Mouse (Mus musculus) stomach, embryonic 14.5 days (tissue): ENCODE data around the gene Gdf1. TPM values are rescaled to one million over a fixed set of nuclear protein-coding genes. Genes with fewer than 3 reads are reported as not detected.

ENCODE experiments used
- ATAC-seq: fragments of 200-750 bp; cut with Nextera tagmentation; 2 replicates; pipeline ENCODE4 v1.8.0; 2017; ENCODE audit warnings: low read depth, moderate TSS enrichment; ENCODE audit not compliant: insufficient number of reproducible peaks, insufficient read depth, low FRiP score
- H3K27ac ChIP-seq: fragments of 300-500 bp; sonication (generic); 2 replicates; pipeline ENCODE4 v1.5.1; 2014; ENCODE audit warnings: mild to moderate bottlenecking, low read length, moderate library complexity, mixed read lengths
- H3K27me3 ChIP-seq: fragments of 300-500 bp; sonication (generic); 2 replicates; pipeline ENCODE4 v1.6.1; 2014; ENCODE audit warnings: low read length, control low read depth, mixed read lengths; ENCODE audit not compliant: control insufficient read depth, insufficient read depth
- H3K36me3 ChIP-seq: fragments of 300-500 bp; sonication (generic); 2 replicates; pipeline ENCODE4 v1.6.1; 2014; ENCODE audit warnings: mild to moderate bottlenecking, control low read depth, low read length, moderate library complexity, mixed read lengths; ENCODE audit not compliant: control insufficient read depth, insufficient read depth
- H3K4me1 ChIP-seq: fragments of 300-500 bp; sonication (generic); 2 replicates; pipeline ENCODE4 v1.6.1; 2014; ENCODE audit warnings: low read length, control low read depth, mixed read lengths; ENCODE audit not compliant: control insufficient read depth, insufficient read depth
- H3K4me2 ChIP-seq: fragments of 300-500 bp; sonication (generic); replicated peaks from 2 replicates; pipeline ENCODE4 v1.6.1; 2014; ENCODE audit warnings: low read depth, low read length, control low read depth
- H3K4me3 ChIP-seq: fragments of 300-500 bp; sonication (generic); 2 replicates; pipeline ENCODE4 v1.5.1; 2014; ENCODE audit warnings: low read depth, low read length, control low read depth
- H3K9ac ChIP-seq: fragments of 300-500 bp; sonication (generic); replicated peaks from 2 replicates; pipeline ENCODE4 v1.6.1; 2014; ENCODE audit warnings: low read depth, mild to moderate bottlenecking, control low read depth, low read length, moderate library complexity, mixed read lengths
- H3K9me3 ChIP-seq: fragments of 300-500 bp; sonication (generic); 2 replicates; pipeline ENCODE4 v1.6.1; 2016; ENCODE audit warnings: low read depth, low read length, control low read depth; ENCODE audit not compliant: control insufficient read depth
- WGBS: fragments of 180-500 bp; shearing (Covaris S2); extraction: QIAGEN DNeasy Blood & Tissue Kit; methylation state at CpG from one replicate; pipeline ENCODE4 v1.1.7; 2014; 5-methylcytosine and 5-hydroxymethylcytosine counted together
- polyA plus RNA-seq: library from polyadenylated mRNA; unstranded; fragments of >200 nt; fragmentation: Nextera tagmentation; extraction: Ambion mirVana; gene quantifications from 2 replicates; pipeline ENCODE4 v1.2.1, GENCODE M21; 2014

Gene Gdf1
- polyA plus RNA-seq, 1 experiment from 2014 or later, result 0.35 TPM

DNA sequence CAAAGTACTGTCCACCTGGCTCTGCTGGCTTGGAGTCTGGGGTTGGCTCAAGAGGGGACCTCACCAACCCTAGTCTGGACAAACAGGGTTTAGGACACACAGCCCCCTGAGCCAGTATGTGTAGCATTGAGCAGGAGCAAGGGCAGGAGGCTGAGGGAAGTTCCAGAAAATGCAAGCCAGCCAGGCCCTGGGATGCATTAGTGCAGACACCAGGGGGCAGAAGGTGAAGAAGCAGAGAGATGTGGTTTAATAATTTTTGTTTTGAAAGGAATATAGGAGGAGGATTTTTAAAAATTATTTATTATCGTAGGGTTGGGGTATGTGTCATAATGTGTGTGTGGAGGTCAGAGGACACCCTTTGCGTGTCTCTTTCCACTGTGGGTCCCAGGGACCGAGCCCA, 5.9 kb upstream of the Gdf1 start:
- ATAC-seq, result no peak
- Histone ChIP-seq H3K4me3 (no peak overlapping the region), H3K4me1 (no peaks in the 10 kb centered on the region), H3K9me3 (no peaks in the 10 kb centered on the region), H3K27ac (no peak overlapping the region), H3K36me3 (no peaks in the 10 kb centered on the region), H3K9ac (no peak overlapping the region), H3K4me2 (no peak overlapping the region), H3K27me3 (no peaks in the 10 kb centered on the region)
- WGBS, result 86% methylated on average over 3 of the region's 3 CpGs

DNA sequence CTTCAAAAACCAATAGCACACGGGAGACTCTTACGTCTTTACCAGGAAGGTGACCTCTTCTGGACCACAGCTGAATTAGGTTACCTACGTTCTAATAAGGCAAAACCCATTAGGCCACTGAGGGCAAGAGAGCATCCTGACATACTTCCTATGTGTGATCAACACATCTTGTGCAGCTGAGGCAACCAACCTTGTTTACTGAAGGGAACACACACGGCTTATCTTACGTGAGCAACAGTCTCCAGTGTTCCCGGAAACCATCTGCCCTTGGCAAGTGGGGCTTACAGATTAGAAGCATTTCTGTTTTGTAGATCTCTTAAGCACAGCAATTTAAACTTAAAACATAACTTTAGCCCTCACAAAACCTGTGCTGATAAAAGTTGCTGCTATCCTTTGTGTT, 2.1 kb upstream of the Gdf1 start:
- H3K9me3 ChIP-seq, result no peaks in the 10 kb centered on the region
- peaks cover 13% of the 10 kb centered on the region for H3K4me1 ChIP-seq

DNA sequence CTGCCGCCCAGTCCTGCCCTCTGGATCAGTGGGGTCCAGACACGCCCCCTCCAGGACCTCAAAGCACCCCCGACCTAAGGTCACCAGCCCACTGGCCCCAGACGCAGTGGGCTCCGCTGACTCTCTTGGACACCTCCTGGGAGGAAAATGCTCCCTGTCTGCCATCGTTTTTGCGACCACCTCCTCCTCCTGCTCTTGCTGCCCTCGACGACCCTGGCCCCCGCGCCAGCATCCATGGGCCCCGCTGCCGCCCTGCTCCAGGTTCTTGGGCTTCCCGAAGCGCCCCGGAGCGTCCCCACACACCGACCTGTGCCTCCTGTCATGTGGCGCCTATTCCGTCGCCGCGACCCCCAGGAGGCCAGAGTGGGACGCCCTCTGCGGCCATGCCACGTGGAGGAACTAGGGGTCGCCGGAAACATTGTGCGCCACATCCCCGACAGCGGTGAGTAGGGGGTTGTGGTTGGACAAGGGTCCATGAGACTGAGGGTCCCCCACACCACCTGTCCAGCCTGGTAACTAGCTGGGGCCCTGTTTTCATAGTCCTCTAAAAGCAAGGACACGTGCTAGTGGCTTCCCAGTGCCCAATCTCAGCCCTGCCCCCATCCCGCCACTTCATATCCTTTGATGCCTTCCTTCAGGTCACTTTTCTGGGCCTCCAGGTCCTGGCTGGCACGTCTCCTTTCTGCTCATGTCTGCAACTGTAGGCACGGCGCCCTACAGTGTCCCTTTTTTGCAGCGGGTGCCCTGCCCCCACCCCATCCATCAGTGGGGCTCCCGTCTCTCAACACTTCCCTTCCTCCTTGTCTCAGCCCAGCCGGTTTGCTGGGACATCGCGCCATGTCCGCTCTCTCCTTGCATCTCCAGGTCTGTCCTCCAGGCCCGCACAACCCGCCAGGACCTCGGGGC, 471 bp downstream of the Gdf1 start:
- 12% methylated on average over 45 of the region's 45 CpGs for WGBS
- Histone ChIP-seq H3K4me3 (peak overlapping the region; percentile 8; the same call in 1 of the 2 replicates), H3K9me3 (no peaks in the 10 kb centered on the region), H3K4me1 (peaks cover 13% of the 10 kb centered on the region), H3K4me2 (peak overlapping the region; percentile 32; the same call in 1 of the 2 replicates), H3K27me3 (no peaks in the 10 kb centered on the region), H3K9ac (no peak overlapping the region; the same call in none of the 2 replicates), H3K36me3 (peaks cover 39% of the 10 kb centered on the region), H3K27ac (no peak overlapping the region)
- no peak for ATAC-seq

More for the DNA sequence above, 2.1 kb upstream of the Gdf1 start:
- no peak for ATAC-seq
- H3K4me2 ChIP-seq, result no peak overlapping the region
- WGBS, result 93% methylated on average over 6 of the region's 6 CpGs
- no peak overlapping the region for H3K9ac ChIP-seq
- no peak overlapping the region for H3K27ac ChIP-seq
- peaks cover 14% of the 10 kb centered on the region; the same call in 1 of the 2 replicates for H3K36me3 ChIP-seq
- no peaks in the 10 kb centered on the region for H3K27me3 ChIP-seq
- no peak overlapping the region for H3K4me3 ChIP-seq

DNA sequence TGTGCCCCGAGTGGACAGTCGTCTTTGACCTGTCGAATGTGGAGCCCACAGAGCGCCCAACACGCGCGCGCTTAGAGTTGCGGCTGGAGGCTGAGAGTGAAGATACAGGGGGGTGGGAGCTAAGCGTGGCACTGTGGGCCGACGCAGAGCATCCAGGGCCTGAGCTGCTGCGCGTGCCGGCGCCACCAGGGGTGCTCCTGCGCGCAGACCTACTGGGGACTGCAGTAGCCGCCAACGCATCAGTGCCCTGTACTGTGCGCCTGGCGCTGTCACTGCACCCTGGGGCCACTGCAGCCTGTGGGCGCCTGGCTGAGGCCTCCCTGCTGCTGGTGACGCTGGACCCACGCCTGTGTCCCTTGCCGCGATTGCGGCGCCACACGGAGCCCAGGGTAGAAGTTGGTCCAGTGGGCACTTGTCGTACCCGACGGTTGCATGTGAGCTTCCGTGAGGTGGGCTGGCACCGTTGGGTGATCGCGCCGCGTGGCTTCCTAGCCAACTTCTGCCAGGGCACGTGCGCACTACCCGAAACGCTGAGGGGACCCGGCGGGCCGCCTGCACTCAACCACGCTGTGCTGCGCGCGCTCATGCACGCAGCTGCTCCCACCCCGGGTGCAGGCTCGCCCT, 1.2 kb downstream of the Gdf1 start:
- Histone ChIP-seq H3K4me2 (peak overlapping the region; percentile 32; the same call in 1 of the 2 replicates), H3K9ac (no peak overlapping the region; the same call in 1 of the 2 replicates), H3K9me3 (no peaks in the 10 kb centered on the region), H3K36me3 (peaks cover 46% of the 10 kb centered on the region), H3K27me3 (no peaks in the 10 kb centered on the region), H3K4me3 (peak overlapping the region; percentile 8; the same call in 1 of the 2 replicates), H3K4me1 (peaks cover 13% of the 10 kb centered on the region), H3K27ac (no peak overlapping the region)
- ATAC-seq, result peak; percentile 51
- WGBS, result 36% methylated on average over 52 of the region's 53 CpGs

DNA sequence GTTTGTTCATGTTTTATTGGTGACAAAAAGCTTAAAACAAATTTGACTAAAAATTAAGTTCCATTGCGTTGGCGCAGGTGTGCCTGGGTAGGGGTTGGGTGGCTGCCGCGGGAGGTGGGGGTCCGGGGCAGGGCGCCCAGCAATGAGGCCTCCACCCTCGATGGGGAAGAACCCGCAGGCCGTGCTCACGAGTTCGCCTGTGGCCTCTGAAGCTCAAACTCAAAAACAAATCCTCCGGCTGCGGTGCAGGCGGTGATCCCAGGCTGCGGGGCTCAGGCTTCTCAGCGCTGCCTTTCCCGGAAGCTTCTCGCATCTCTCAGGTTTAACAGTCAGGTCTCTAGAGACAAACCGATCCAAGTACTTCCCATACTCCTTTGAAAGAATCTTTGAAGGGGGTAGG, 1.9 kb downstream of the Gdf1 start:
- 69% methylated on average over 19 of the region's 19 CpGs for WGBS

DNA sequence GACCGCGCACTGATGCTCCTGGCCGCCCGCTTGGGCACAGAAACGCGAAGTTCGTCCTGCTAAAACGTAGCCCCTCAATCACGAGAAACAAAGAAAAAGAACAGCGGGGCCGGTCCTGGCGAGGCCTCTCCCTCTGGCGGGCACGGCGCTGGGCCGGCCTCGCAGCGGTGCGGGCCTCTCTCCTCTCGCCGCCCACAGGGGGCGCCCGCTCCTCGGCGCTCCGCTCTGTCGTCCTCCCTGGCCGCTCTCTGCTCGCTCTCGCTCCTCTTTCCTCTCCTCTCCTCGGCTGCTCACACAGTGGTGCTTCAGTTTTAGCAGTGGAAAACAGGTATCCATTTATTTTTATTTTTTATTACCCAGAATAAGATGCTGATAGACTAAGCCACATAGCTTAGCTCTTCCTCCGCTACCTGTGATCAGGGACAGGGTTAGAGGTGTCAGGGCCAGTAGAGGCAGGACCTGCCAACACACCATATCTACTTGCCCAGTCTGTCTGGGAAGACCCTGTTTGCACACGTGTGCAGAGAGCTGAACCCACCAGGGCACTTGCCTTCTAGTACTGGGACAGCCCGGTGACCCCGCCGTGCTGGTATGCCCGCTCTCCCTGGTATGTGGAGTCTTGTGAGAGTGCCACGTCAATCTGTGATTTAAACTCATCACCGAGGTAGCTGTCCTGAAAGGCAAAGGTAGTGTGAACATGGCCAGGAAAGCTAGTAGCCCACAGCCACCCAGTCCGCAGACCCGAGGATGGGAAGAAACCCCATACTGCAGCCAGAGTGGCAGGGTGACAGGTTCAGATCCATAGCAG, 2.7 kb downstream of the Gdf1 start:
- WGBS, result 26% methylated on average over 41 of the region's 41 CpGs
- peak; percentile 66; the same call in 1 of the 2 replicates for ATAC-seq
- Histone ChIP-seq H3K4me2 (no peak overlapping the region), H3K36me3 (peaks cover 61% of the 10 kb centered on the region), H3K27me3 (no peaks in the 10 kb centered on the region), H3K9ac (no peak overlapping the region), H3K4me1 (peaks cover 13% of the 10 kb centered on the region), H3K27ac (no peak overlapping the region), H3K4me3 (no peak overlapping the region), H3K9me3 (no peaks in the 10 kb centered on the region)

More for the DNA sequence above, 1.9 kb downstream of the Gdf1 start:
- H3K9me3 ChIP-seq, result no peaks in the 10 kb centered on the region
- ATAC-seq, result no peak
- no peak overlapping the region for H3K27ac ChIP-seq
- H3K9ac ChIP-seq, result no peak overlapping the region
- no peak overlapping the region for H3K4me3 ChIP-seq
- no peak overlapping the region for H3K4me2 ChIP-seq
- no peaks in the 10 kb centered on the region for H3K27me3 ChIP-seq
- peaks cover 53% of the 10 kb centered on the region for H3K36me3 ChIP-seq
- peaks cover 13% of the 10 kb centered on the region for H3K4me1 ChIP-seq

DNA sequence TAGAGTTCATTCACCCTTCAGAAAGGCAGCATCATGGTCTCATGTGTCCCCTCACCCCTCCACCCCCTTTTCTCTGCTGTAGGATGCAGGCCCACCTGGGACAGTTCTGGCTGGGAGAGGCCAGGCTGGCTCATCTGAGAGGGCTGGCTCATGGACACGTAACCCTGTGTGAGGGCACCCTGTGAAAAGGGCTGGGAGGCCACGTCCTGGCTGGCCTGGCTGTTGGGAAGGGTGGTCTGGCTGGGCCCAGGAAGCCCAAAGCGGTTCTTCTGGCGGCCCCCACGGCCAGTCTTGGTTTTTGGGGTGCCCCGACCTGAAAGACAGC, 3.2 kb downstream of the Gdf1 start:
- H3K9ac ChIP-seq, result no peak overlapping the region
- H3K27me3 ChIP-seq, result no peaks in the 10 kb centered on the region
- H3K27ac ChIP-seq, result no peak overlapping the region
- H3K4me3 ChIP-seq, result no peak overlapping the region
- no peak overlapping the region for H3K4me2 ChIP-seq
- no peaks in the 10 kb centered on the region for H3K9me3 ChIP-seq
- peaks cover 66% of the 10 kb centered on the region for H3K36me3 ChIP-seq
- no peak for ATAC-seq
- WGBS, result 96% methylated on average over 6 of the region's 6 CpGs
- peaks cover 13% of the 10 kb centered on the region for H3K4me1 ChIP-seq

DNA sequence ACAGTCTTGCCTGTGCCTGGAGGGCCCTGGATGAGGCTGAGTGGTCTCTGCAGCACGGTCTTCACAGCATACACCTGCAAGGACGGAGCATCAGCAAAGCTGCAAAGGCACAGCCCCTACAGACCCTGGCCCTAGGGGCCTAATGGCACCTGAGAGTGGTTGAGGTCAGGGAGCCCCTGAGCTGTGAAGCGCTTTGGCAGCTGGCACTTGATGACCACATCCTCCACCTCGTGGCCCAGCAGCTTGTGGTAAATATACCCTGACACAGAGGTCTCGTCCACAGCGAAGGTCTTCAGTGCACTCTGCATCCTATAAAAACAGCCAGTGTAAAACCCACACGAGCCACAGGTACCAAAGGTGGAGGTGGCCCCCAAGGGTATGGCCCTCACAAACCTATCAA, 9.3 kb downstream of the Gdf1 start:
- H3K27me3 ChIP-seq, result no peaks in the 10 kb centered on the region
- H3K9me3 ChIP-seq, result no peaks in the 10 kb centered on the region
- no peak overlapping the region for H3K27ac ChIP-seq
- no peak overlapping the region for H3K4me3 ChIP-seq
- 90% methylated on average over 7 of the region's 7 CpGs for WGBS
- H3K4me2 ChIP-seq, result no peak overlapping the region
- H3K9ac ChIP-seq, result no peak overlapping the region
- no peaks in the 10 kb centered on the region for H3K4me1 ChIP-seq
- no peak for ATAC-seq
- peaks cover 91% of the 10 kb centered on the region for H3K36me3 ChIP-seq
